In the genomic region with DNA sequence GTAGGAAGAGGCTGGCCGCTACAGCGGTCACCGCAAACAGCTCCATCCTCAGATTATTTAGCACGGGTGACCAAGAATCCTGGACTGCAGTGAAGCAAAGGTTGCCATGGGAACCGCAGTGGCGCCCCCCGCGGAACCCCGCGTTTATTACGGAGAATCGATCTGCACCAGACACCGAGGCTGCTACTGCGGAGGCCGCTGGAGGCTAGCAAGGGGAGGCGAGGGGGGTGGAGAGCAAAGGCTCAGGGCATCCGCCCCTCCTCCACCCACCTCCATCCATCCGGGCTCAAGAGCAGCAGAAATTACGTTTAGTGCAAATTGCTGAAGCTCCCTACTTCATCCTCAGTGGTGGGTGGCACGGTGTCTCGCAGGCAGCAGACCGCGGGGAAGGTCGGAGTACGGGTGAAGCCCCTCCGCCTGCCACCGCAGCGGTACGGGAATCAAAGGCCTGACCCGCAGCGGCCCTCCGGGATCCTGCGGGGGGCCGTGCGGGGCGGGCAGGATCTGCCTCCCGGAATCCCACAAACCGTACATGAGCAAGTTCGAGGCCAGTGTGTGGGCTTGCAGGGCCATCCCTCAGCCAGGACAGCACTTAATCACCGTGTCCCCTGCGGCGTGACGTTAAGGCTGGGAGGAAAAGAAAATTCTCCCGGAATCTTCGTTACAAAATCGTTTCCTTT, we compare ENCODE assay signal across 8 mouse cellular contexts.
A peak's percentile ranks its signal among the peaks of the same experiment; 100 is the strongest.
DNase-seq lines count a peak whose midpoint lies in the region; ATAC-seq and TF ChIP-seq lines count a peak whose summit lies in the region.

No protein-coding gene starts in this region.

- peak; percentile 1 to 21 for DNase-seq in urinary bladder, adult 18-20 months (ENCODE audit: low spot score in 2 of 2)
- DNase-seq in urinary bladder, postnatal 25 days (ENCODE audit: low spot score) = no peak
- DNase-seq in embryo, embryonic 10.5 days (ENCODE audit: low spot score) = peak; percentile 79
- peak; percentile 77 for DNase-seq in layer of hippocampus, adult 11-12 months (ENCODE audit: low spot score)
- no peak for DNase-seq in liver, embryonic 14.5 days (ENCODE audit: low read depth in 3 of 3, low spot score in 3 of 3)
- peak; percentile 83 for DNase-seq in neural tube, embryonic 10.5 days (ENCODE audit: extremely low spot score, low spot score)
- peak; percentile 44 for DNase-seq in thymus, postnatal 25 days

- peak overlapping the region; percentile 45 to 55 for H3K4me3 ChIP-seq in heart, embryonic 14.5 days (ENCODE audit: control insufficient read depth in 1 of 2, insufficient read depth in 1 of 2, low read depth in 1 of 2, low read length in 2 of 2)
- H3K4me3 ChIP-seq in liver, embryonic 14.5 days (ENCODE audit: insufficient read depth in 1 of 2, low read depth in 2 of 2, low read length in 2 of 2) = no peak overlapping the region

- H3K9me3 ChIP-seq in heart, embryonic 14.5 days (ENCODE audit: control insufficient read depth, low read length) = no peaks in the 10 kb centered on the region
- no peaks in the 10 kb centered on the region for H3K9me3 ChIP-seq in liver, embryonic 14.5 days (ENCODE audit: control insufficient read depth, low read length)

- TF ChIP-seq EP300 in liver, embryonic 14.5 days (IDR thresholded peaks at IDR 0.05; ENCODE audit: low read depth) = no peak

- H3K4me2 ChIP-seq in heart, embryonic 14.5 days (ENCODE audit: low read length) = peak overlapping the region; percentile 96
- peak overlapping the region; percentile 24 for H3K4me2 ChIP-seq in liver, embryonic 14.5 days (ENCODE audit: low read depth)

- peaks cover 12 to 16% of the 10 kb centered on the region in 2 experiments for H3K4me1 ChIP-seq in heart, embryonic 14.5 days (ENCODE audit: control insufficient read depth in 2 of 2, insufficient read depth in 2 of 2, low read length in 2 of 2)
- H3K4me1 ChIP-seq in liver, embryonic 14.5 days (replicated peaks; ENCODE audit: control insufficient read depth in 2 of 2, insufficient read depth in 2 of 2, low read length in 1 of 2) = no peaks in the 10 kb centered on the region

- no peak overlapping the region for H3K27ac ChIP-seq in heart, embryonic 14.5 days (replicated peaks in 1 of 2; ENCODE audit: control insufficient read depth in 1 of 2, insufficient read depth in 1 of 2, low read depth in 2 of 2, low read length in 2 of 2)
- H3K27ac ChIP-seq in liver, embryonic 14.5 days = no peak overlapping the region

- no peaks in the 10 kb centered on the region for H3K36me3 ChIP-seq in heart, embryonic 14.5 days (ENCODE audit: control insufficient read depth, insufficient read depth, low read length)
- no peaks in the 10 kb centered on the region for H3K36me3 ChIP-seq in liver, embryonic 14.5 days (replicated peaks; ENCODE audit: control insufficient read depth, insufficient read depth, low read depth)

- WGBS in heart, embryonic 14.5 days = under 1% methylated on average over 46 of the region's 46 CpGs
- WGBS in liver, embryonic 14.5 days (ENCODE audit: insufficient replicate concordance) = 1% methylated on average over 46 of the region's 46 CpGs

- TF ChIP-seq CTCF in liver, embryonic 14.5 days (IDR thresholded peaks at IDR 0.05; ENCODE audit: low read depth) = no peak

- peak overlapping the region; percentile 65 for H3K9ac ChIP-seq in heart, embryonic 14.5 days (ENCODE audit: low read length)
- no peak overlapping the region for H3K9ac ChIP-seq in liver, embryonic 14.5 days (replicated peaks)

- H3K27me3 ChIP-seq in heart, embryonic 14.5 days (ENCODE audit: control insufficient read depth, insufficient read depth, low read length) = peaks cover 62% of the 10 kb centered on the region
- peaks cover 52% of the 10 kb centered on the region for H3K27me3 ChIP-seq in liver, embryonic 14.5 days (ENCODE audit: control insufficient read depth, insufficient read depth, low read length)

- peak; percentile 39; the same call in 1 of the 2 replicates for ATAC-seq in heart, embryonic 14.5 days (ENCODE audit: insufficient number of reproducible peaks, insufficient read depth, low FRiP score, low read depth)
- ATAC-seq in liver, embryonic 14.5 days (ENCODE audit: insufficient read depth) = no peak

Comparison
In these comparisons a context has a peak if more than half of its experiments do, and no peak if none do; other contexts are left out.
1. DNase-seq: peak in urinary bladder, adult 18-20 months (2 of 2), embryo, embryonic 10.5 days (single experiment), layer of hippocampus, adult 11-12 months (single experiment), neural tube, embryonic 10.5 days (single experiment) and thymus, postnatal 25 days (single experiment); none in urinary bladder, postnatal 25 days (single experiment) and liver, embryonic 14.5 days (0 of 3).
2. H3K4me3 ChIP-seq: peak in heart, embryonic 14.5 days (2 of 2); none in liver, embryonic 14.5 days (0 of 2).